Mouse (Mus musculus): ENCODE measurements around the gene Dnm2.

Gene Dnm2

DNA sequence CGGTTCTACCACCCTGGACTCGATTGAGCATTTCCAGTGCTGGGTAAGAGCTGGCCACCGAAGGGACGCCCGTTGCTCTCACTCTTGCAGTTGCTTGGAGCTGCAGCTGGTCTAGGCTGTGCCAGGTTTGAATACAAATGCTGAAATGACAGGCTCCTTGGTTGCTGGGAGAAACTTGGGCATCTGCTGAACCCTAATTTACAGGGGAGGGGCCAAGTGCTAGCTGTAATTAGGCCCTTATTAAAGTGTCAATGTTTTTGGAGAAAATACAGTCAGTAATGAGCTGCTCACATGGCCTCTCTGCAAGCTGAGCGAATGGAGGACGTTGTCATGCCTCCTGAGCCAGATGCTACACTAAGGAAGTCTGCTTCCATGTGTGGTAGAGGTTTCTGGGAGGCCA is 6.0 kb downstream of the Dnm2 start:
- no peak for DNase-seq (ENCODE audit: low spot score)

DNA sequence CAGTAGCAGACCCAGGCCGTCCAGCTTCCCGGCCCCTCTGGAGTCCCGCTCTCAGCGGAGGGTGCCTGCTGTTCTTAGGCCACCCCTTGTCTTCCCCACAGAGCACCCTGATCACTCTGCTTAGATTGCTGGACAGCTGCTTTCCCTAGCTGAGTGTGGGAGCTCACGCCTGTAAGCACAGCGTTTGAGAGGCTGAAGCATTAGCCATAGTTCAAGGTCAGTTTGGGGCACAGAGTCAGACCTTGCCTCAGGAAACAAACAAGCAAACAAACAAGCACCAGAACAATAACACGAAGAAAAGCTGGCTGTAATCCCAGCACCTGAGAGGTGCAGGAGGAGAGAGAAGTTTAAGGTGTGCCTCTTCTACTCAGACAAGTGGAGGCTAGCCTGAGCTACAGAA is 7.4 kb downstream of the Dnm2 start:
- no peak for DNase-seq (ENCODE audit: low spot score)

DNA sequence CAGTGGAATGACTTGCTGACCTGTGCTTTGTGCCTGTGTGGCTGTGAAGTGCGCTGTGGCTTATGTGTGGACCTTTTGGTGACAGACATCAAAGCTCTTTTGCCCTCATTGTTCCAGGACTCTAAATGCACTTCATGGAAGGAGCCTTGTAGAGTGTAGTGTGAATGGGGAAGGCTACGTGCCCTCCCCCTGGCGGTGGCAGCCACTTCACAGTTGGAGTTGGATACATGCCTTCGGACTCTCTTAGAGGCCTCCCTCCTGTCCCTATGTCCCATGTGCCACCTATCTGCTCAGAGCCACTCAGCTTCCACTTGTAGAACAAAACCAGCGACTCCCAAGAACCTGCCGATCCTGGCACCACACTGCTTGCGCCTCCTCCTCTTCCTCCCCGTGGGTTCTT is 9.1 kb downstream of the Dnm2 start:
- DNase-seq (ENCODE audit: low spot score), result no peak

DNA sequence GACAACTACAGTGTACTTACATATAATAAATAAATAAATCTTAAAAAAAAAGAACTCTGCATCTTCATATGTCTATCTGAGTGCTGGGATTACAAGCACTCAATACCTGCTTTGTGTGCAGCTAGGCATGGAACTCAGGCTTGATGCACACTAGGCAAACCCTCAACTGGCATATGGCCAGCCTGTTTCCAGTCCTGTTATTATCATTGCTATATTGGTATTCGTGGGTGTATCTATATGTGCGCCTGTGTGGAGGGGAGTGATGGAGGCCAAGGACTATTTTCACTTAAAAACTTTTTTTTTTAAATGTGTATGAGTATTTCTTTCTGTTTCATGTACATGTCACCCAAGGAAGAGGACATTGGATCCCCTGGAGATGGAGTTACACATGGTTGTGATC is 9.7 kb downstream of the Dnm2 start:
- no peak for DNase-seq (ENCODE audit: low spot score)

DNA sequence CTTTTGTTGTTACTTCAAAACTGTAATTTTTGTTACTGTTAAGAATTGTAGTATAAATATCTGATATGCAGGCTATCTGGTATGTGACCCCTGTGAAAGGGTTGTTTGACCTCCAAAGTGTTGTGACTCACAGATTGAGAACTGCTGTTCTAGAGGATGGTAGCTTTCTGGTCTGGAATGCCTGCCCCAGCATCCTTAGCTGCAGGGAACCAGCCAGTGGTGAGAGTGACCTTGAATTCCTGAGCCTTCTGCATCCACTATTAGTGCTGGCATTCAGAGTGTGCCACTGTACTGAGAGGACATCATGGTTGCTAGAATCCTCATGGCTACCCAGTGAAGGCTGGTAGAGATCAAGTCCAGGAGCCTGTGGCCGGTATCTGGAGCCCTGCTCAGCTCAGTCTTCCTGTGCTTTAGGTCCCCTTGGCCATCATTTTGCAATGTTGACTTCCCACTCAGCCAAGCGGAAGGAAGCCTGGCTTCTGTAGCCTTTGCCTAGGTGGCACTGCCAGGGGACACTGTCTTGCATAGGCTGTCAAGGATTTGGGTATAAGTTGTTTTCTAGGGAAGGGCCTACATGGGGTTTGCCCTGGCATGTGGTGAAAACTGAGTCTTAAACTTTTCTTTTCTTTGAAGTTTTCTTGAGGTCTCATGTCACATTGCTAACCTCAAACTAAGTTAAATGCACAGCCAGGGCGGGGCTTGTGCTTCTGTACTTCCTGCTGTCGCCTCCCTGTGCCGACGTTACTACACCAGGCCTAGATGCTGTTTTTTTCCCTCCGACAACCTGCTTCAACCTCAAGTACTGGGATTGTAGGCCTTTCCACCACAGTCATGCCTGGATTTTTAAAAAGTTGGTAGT is 11.3 kb downstream of the Dnm2 start:
- DNase-seq (ENCODE audit: low spot score), result no peak

DNA sequence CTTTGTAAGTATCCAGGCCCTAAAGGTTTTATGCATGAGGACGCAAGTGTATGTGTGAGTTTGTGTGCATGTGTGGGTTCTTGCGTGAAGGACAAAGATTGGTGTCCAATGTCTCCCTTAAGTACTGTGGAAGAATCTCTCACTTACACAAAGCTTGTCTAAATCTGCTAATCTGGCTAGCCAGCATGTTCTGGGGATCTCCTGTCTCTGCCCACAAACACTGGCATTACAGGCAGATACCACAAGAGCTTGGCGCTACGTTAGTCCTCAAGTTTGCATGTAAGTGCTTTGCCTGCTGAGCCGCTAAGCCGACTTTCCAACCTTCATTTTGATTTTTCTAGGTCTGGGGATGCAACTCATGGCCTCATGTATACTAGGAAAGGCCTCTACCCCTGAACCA is 12.9 kb downstream of the Dnm2 start:
- no peak for DNase-seq (ENCODE audit: low spot score)

DNA sequence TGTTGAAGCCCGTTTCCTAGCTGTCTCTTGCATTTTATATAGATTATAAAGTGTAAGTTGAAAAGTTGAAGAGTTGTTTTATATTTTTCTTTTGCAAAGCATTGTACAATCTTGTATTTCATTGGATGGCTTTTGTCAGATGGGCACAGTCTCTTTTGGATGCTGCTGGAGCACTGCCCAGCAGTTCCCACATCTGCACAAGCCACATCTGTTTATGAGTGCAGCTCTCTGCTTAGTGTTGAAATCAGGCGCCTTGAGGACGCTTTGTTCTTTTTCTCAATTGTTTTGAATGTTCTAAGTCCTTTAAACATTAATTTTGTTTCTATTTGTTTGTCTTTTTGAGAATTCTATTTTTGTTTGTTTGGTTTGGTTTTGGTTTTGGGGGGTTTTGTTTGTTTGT is 13.5 kb downstream of the Dnm2 start:
- no peak for DNase-seq (ENCODE audit: low spot score)

DNA sequence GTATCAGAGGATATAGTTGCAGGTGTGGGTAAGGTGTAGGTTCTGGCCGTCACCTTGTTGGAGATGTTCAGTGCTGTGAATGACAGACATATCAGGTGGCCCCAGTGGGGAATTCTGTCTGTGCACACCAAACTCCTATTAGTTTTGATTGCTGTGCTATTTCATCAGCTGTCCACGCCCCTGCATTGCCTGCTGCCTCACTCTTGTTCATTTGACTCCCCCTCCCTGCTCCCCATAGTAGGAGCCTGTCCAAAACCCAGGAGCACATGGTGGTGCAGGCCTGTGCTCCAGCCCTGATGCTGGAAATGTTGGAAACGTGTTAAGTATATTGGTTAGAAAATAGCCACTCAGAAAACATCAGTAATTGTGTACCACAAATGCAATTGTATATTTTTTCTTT is 14.7 kb downstream of the Dnm2 start:
- no peak for DNase-seq (ENCODE audit: low spot score)

DNA sequence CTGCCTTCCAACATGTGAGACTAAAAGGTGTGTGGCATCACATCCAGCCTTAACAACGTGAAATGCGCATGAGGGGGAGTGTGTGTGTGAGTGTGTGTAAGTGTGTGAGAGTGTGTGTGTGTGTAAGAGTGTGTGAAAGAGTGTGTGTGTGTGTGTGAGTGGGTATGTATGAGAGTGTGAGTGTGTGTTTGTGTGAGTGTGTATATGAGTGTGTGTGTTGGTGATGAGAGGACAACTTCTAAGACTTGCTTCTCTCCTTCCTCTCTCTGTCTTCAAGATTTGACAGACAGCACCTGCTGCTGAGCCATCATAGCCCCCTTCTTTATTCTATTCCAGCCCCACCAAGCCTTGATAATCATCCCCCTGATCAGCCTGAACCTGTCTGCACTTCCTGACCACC is 15.2 kb downstream of the Dnm2 start:
- DNase-seq (ENCODE audit: low spot score), result no peak

DNA sequence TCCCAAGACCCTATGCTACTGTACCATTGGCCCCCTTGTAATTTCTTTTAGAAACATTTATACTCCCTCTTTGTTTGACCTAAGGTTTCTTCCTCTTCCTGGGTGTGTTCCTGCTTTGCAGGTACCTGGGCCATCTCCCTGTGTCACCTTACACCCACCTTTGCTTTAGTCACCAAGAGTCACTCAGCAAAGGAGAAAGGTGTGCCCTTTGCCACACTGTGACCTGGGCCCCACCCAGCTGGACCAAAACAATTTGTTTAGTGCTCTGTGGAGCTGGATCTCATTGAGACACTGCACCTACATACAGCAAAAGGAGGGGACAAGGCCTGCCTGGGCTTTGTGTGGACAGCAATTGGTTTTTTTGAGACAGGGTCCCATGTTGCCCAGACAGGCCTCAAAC is 15.7 kb downstream of the Dnm2 start:
- DNase-seq (ENCODE audit: low spot score), result no peak

DNA sequence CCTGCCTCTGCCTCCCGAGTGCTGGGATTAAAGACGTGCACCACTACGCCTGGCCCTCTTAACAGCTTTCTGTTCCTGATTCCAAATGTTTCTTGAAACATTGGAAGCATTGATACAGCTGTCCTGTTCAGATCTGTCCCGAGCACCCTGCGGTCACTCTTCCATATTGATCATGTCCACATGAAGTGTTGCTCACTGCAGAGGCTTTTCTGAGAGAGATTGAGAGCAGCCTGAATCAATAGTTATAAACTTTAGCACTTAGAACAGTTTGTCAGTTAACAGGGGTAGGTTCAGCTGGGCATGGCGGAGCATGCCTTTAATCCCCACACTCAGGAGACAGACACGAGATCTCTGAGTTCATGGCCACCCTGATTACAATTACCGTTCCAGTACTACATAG is 19.1 kb downstream of the Dnm2 start:
- no peak for DNase-seq (ENCODE audit: low spot score)

DNA sequence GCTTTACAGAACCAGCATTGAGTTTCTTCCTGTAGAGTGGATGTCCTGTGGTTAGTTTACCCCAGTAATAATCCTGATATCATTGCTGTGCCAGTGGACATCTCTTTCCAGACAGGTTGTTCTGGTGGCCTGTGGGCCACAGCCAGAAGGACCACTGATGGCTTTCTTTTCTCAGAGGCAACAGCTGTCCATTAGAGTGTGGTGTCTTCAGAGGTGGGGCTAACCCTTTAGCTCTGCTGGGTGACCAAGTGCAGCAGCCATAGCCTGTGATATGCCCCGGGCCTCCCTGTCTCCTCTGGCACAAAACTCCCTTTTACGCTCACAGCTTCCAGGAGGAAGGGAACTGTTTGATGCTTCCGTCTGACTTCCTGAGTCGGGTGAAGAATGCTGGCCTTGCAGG is 19.9 kb downstream of the Dnm2 start:
- DNase-seq (ENCODE audit: low spot score), result no peak

DNA sequence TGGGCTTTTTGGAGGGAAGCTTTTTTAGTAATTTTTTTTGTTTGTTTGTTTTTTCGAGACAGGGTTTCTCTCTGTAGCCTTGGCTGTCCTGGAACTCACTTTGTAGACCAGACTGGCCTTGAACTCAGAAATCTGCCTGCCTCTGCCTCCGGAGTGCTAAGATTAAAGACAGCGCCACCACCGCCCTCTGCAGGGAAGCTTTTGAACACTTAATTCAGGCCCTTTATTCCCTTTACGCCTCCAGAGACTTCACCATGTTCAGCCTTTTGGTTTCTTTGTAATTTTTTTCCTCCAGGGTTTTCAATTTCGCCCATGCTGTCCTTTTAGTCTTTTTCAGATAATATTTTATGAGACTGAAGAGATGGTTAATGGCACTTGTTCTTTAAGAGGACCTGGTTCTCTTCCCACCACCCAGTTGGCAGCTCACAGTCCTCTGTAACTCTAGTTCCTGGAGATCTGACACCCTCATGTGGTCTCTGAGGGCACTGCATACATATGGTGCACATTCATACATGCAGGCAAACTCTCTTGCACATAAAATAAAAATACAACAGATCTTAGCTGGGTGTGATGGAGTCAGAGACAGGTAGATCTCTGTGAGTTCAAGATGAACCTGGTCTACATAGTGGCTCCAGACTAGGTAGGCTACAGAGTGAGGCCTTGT is 20.5 kb downstream of the Dnm2 start:
- DNase-seq (ENCODE audit: low spot score), result no peak

DNA sequence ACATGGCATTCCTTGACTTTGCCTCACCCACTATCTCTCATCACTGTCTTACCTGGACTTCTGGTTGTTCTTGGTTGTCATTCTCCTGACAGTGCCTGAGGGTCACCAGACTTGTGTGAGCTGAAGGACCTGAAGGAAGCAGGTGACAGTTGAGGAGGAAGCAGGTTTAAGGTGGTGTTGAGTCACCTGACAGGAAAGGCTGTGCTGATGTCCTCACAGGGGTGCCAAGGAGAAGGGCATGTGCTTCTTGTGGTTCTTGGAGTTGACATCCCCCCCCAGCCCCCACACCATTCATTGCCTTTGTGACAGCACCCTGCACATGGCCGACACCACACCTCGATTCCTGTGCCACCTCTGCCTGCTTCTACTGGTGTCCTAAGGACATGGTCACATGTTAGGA is 23.1 kb downstream of the Dnm2 start:
- DNase-seq (ENCODE audit: low spot score), result no peak

DNA sequence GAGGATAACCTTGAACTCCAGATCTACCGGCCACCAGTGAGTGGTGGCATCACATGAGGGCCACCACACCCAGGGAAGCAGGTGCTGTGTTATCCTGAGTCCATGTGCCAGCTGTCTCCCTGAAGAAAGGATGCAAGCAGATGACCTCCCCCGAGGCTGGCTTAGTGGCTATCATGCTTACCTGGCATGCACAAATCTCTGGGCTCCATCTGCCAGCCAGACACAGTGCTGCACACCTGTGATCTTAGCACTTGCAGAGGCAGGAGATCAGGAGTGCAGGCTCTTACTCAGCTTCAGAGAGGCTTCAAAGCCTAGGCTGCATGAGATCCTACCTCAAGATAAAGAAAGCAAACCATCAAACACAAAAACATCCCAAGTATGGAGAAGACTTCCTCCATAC is 25.0 kb downstream of the Dnm2 start:
- no peak for DNase-seq (ENCODE audit: low spot score)

DNA sequence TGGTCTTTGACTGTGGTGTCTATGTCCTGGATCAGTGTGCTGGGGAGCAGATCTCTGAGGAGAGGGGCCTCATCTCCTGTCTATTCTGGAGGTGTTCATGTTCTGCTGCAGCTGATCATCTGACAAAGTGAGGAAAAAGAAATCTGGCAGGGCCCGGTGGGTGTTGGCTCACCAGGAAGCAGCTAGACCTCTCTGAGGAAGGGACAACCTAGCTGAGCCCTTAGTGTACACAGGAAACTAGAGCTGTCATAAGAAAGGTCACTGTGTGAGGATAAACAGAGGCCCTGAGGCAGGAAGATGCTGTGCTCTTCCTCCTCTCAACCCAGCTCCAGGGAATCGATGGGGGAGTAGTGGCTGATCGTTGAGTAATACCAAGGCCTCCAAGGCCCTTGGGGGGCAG is 25.6 kb downstream of the Dnm2 start:
- DNase-seq (ENCODE audit: low spot score), result no peak

DNA sequence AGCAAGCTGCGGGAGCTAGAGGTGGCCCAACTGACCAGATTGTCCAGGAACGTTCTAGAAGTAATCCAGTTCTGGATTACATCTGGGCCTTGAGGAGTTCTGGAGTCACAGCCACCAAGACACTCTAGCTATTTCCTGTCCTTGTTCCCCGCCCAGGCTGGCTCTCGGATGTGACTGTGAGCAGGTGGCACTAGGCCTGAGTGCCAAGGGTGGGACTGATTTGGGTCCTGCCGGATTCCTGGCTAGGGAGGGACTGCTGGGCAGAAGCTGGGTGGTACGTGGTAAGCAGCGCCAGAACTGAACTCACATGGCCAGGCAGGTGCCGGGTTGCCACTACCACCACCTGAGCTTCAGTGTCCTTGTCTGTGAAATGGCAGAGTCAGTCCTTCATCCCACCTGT is 26.7 kb downstream of the Dnm2 start:
- DNase-seq (ENCODE audit: low spot score), result no peak

DNA sequence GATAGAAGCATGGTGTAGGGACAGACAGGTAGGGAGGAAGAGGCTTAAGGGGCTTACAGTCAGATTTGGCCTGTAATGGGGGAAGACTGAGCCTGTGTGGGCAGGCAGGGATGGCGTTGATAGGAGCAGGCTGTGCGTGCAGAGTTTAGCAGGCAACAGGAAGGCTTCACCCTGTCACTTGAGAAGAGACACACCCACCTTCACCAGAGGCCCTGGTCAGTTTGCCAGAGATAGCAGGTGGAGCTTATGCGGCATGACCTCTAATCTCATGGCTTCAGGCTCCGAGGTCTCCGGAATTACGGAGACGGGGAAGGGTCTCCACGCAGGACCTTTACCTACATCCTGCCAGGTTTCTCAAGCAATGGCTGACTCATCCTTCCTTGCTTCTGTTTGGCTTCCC is 27.2 kb downstream of the Dnm2 start:
- DNase-seq (ENCODE audit: low spot score), result no peak

DNA sequence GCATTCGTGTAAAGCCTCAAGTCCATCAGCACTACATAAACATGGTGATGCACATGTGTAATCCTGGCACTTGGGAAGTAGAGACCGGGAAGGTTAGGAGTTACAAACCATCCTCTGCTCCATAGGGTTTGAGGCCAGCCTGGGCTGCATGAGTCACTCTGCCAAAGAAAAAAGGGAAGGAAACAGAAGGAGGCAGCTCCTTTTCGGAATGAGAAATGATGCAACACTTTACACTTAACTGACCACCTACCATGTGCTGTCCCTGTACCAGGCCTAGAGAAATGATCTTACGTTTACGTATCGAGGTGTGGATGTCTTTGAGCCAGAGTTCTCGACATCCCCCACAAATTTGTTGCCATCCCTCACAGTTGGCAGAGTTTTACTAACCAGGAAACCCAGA is 28.3 kb downstream of the Dnm2 start:
- DNase-seq (ENCODE audit: low spot score), result no peak

DNA sequence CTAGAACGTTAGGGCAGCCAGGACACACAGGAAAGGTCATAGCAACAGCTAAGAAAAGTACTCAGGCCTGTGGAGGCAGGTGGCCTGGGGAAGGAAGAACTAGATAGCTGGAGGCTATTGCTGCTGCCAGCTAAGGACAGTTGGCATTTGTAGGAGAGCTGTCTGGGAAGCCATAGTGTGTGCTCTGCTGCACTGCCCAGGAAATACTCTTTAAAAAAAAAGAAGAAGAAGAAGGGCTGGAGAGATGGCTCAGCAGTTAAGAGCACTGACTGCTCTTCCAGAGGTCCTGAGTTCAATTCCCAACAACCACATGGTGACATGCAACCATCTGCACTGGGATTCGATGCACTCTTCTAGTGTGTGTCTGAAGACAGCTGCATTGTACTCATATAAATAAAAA is 28.8 kb downstream of the Dnm2 start:
- no peak for DNase-seq (ENCODE audit: low spot score)

DNA sequence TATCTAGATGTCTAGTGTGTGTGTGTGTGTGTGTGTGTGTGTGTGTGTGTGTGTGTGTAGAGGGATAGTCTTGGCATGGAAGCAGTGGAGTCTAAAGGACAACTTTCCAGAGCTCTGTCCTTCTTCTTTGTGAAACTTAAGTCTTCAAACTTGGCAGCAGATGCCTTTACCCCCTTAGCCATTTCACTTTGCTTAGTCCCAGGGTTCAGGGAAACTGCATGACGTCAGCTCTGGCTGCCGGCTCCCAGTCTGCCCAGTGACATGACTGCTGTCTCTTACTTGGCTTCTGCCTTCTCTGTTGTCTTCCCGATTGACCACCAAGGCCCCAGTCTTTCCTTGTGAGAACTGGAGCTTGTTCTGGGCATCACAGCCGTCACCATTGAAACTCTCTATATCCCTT is 29.8 kb downstream of the Dnm2 start:
- no peak for DNase-seq (ENCODE audit: low spot score)

DNA sequence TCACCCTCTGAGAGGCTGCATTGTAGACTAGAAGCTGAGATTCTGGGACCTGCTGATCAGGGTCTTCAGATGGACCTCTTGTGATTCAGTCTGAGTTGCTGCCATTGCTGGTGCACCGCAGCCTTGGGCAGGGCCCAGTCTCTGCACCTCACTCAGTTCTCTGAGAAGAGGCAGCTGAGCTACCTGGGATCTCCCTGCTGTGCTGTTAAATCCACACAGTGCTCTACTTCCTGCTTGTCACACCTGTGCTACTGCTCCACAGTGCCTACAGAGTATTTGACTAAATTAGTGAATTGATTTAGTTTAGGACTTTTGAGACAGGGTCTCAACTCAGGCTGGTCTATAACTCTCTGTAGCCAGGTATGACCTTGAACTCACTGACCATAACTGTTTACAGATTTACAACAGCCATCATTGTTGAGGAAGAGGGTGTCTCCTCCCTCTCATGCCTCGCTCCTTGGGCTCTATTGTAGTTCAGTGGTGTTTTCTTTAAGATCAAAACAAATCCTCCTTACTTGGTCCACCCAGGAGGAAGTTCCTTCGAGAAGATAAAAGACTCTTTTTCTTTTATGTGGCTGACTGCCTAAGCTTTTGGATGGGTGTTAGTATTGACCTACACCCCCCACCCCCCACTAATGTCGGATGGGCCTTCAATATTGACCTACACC is 30.5 kb downstream of the Dnm2 start:
- DNase-seq (ENCODE audit: low spot score), result no peak

DNA sequence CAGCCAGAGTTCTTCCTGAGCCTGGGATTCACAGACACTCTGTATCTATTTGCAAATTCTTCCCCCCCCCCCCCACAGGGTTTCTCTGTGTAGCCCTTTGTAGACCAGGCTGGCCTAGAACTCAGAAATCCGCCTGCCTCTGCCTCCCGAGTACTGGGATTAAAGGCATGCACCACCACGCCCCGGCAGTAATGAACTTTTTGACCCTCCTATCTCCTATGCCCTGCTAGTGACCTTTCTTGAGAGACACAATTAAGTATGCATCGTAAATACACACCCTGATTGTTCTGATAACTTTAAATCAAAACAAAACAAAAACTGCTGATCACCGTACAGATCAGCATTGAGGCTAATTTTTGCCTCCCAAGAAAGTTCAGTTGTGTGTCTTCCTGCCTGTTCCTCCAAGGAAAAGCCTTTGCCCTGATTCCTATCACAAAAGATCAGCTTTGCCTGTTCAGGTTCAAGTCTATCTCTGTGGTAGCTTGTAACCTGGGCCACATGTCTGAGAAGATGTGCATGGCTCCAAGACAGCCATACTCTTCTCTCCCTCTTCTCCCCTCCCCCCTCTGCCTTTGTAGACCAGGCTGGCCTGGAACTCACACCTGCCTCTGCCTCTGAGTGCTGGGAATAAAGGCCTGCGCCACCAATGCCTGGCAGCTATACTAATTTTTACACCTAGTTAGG is 31.7 kb downstream of the Dnm2 start:
- no peak for DNase-seq (ENCODE audit: low spot score)

Data from embryo, embryonic 10 days (tissue).